Mouse (Mus musculus) cerebral cortex, adult 2 months (tissue): Measurements from ENCODE around the gene Wdr90.

ENCODE experiments used
- WGBS: fragments of 180-500 bp; shearing (Covaris S2); methylation state at CpG from one replicate; pipeline ENCODE4 v1.1.7; 2018; 5-methylcytosine and 5-hydroxymethylcytosine counted together

Gene Wdr90

GRCm38 (mm10) chr17:25806507-25806906 is 54.8 kb downstream of the Wdr90 start:
- WGBS: 92% methylated on average over 4 of the region's 4 CpGs

GRCm38 (mm10) chr17:25802825-25803517 is 58.3 kb downstream of the Wdr90 start:
- WGBS: 7% methylated on average over 10 of the region's 10 CpGs

- WGBS: 8% methylated on average over 6 of the region's 6 CpGs
Measured at GRCm38 (mm10) chr17:25801029-25801428, 60.3 kb downstream of the Wdr90 start.

- WGBS: under 1% methylated on average over 35 of the region's 35 CpGs
Measured at GRCm38 (mm10) chr17:25796951-25797369, 64.3 kb downstream of the Wdr90 start, which contains the start of gene Metrn. TSS of gene Metrn (minus strand) at chr17:25797136.

- 22% methylated on average over 37 of the region's 37 CpGs for WGBS
Measured at GRCm38 (mm10) chr17:25796211-25796771, 65.0 kb downstream of the Wdr90 start.

GRCm38 (mm10) chr17:25795609-25796092 is 65.7 kb downstream of the Wdr90 start, which contains the start of gene AC134908.4:
TSS of gene AC134908.4 (minus strand) at chr17:25795659.
- 54% methylated on average over 6 of the region's 6 CpGs for WGBS

- 69% methylated on average over 17 of the region's 17 CpGs for WGBS
Measured at GRCm38 (mm10) chr17:25794998-25795397, 66.3 kb downstream of the Wdr90 start.
